Mouse (Mus musculus): ENCODE data around the gene Postn. TPM values are rescaled to one million over a fixed set of nuclear protein-coding genes. Genes with fewer than 3 reads are reported as not detected.

Gene Postn
- polyA plus RNA-seq (2014; fragmentation: Nextera tagmentation; extraction: Ambion mirVana), result 841 and 870 TPM in 2 replicates

GRCm38 (mm10) chr3:54360897-54361296, at the start of gene Postn:
Gene Postn (plus strand): TSS chr3:54361109.
- H3K4me3 ChIP-seq (ENCODE audit: low read depth, low read length), result peak within 1 kb of the TSS; percentile 43
- peak within 1 kb of the TSS; percentile 79 for H3K27ac ChIP-seq (replicated peaks; ENCODE audit: low read depth, low read length)
- peak within 1 kb of the TSS; percentile 60 for H3K9ac ChIP-seq (ENCODE audit: low read depth, low read length)
- 9% methylated on average over 6 of the region's 6 CpGs for WGBS
- ATAC-seq (ENCODE audit: low read depth) (peak; percentile 77), DNase-seq (ENCODE audit: low spot score) (peak; percentile 82)
- no peaks in the 10 kb centered on the region for H3K9me3 ChIP-seq (ENCODE audit: control insufficient read depth, low read length)
- peak within 1 kb of the TSS; percentile 54 for H3K4me2 ChIP-seq (ENCODE audit: low read depth, low read length)
- H3K36me3 ChIP-seq (ENCODE audit: control insufficient read depth, insufficient read depth, low read length), result peaks cover 11% of the 10 kb centered on the region
- H3K4me1 ChIP-seq (ENCODE audit: control insufficient read depth, insufficient read depth, low read length), result peaks cover 36% of the 10 kb centered on the region
- no peaks in the 10 kb centered on the region for H3K27me3 ChIP-seq (replicated peaks; ENCODE audit: control insufficient read depth, insufficient read depth, low read length)

GRCm38 (mm10) chr3:54314055-54314454, 46.9 kb upstream of the Postn start:
- Histone ChIP-seq H3K36me3 (ENCODE audit: control insufficient read depth, insufficient read depth, low read length) (no peaks in the 10 kb centered on the region), H3K27ac (replicated peaks; ENCODE audit: low read depth, low read length) (no peak overlapping the region), H3K4me2 (ENCODE audit: low read depth, low read length) (no peak overlapping the region), H3K9me3 (ENCODE audit: control insufficient read depth, low read length) (no peaks in the 10 kb centered on the region), H3K4me1 (ENCODE audit: control insufficient read depth, insufficient read depth, low read length) (no peaks in the 10 kb centered on the region), H3K27me3 (replicated peaks; ENCODE audit: control insufficient read depth, insufficient read depth, low read length) (no peaks in the 10 kb centered on the region), H3K9ac (ENCODE audit: low read depth, low read length) (no peak overlapping the region), H3K4me3 (ENCODE audit: low read depth, low read length) (no peak overlapping the region)
- 61% methylated on average over 2 of the region's 2 CpGs for WGBS
- ATAC-seq (ENCODE audit: low read depth) (no peak), DNase-seq (ENCODE audit: low spot score) (peak; percentile 21)

- WGBS, result 28% methylated on average over 9 of the region's 9 CpGs
- Histone ChIP-seq H3K9ac (ENCODE audit: low read depth, low read length) (no peak overlapping the region), H3K4me1 (ENCODE audit: control insufficient read depth, insufficient read depth, low read length) (no peaks in the 10 kb centered on the region), H3K36me3 (ENCODE audit: control insufficient read depth, insufficient read depth, low read length) (no peaks in the 10 kb centered on the region), H3K4me3 (ENCODE audit: low read depth, low read length) (no peak overlapping the region), H3K27me3 (replicated peaks; ENCODE audit: control insufficient read depth, insufficient read depth, low read length) (no peaks in the 10 kb centered on the region; the same call in 1 of the 2 replicates), H3K9me3 (ENCODE audit: control insufficient read depth, low read length) (no peaks in the 10 kb centered on the region), H3K27ac (replicated peaks; ENCODE audit: low read depth, low read length) (no peak overlapping the region), H3K4me2 (ENCODE audit: low read depth, low read length) (no peak overlapping the region)
- ATAC-seq (ENCODE audit: low read depth) (0 out of 2 replicates have a peak, but pooled peaks have one; percentile 57), DNase-seq (ENCODE audit: low spot score) (peak; percentile 58)
These were observed 7.8 kb upstream of the Postn start for GRCm38 (mm10) chr3:54352891-54353652.

- no peak overlapping the region; the same call in 1 of the 2 replicates for H3K27ac ChIP-seq (replicated peaks; ENCODE audit: low read depth, low read length)
- H3K4me2 ChIP-seq (ENCODE audit: low read depth, low read length), result no peak overlapping the region
- H3K4me3 ChIP-seq (ENCODE audit: low read depth, low read length), result no peak overlapping the region
- H3K9me3 ChIP-seq (ENCODE audit: control insufficient read depth, low read length), result no peaks in the 10 kb centered on the region
- H3K36me3 ChIP-seq (ENCODE audit: control insufficient read depth, insufficient read depth, low read length), result no peaks in the 10 kb centered on the region
- H3K4me1 ChIP-seq (ENCODE audit: control insufficient read depth, insufficient read depth, low read length), result peaks cover 20% of the 10 kb centered on the region
- 55% methylated on average over 3 of the region's 3 CpGs for WGBS
- no peaks in the 10 kb centered on the region for H3K27me3 ChIP-seq (replicated peaks; ENCODE audit: control insufficient read depth, insufficient read depth, low read length)
- no peak overlapping the region for H3K9ac ChIP-seq (ENCODE audit: low read depth, low read length)
- DNase-seq (ENCODE audit: low spot score) (peak; percentile 55), ATAC-seq (ENCODE audit: low read depth) (no peak)
These were observed 3.3 kb upstream of the Postn start for GRCm38 (mm10) chr3:54357561-54357960.

GRCm38 (mm10) chr3:54358463-54359189, 2.3 kb upstream of the Postn start:
- DNase-seq (ENCODE audit: low spot score) (peak; percentile 77), ATAC-seq (ENCODE audit: low read depth) (peak; percentile 75)
- Histone ChIP-seq H3K4me2 (ENCODE audit: low read depth, low read length) (peak overlapping the region; percentile 26; the same call in 1 of the 2 replicates), H3K9ac (ENCODE audit: low read depth, low read length) (no peak overlapping the region), H3K4me3 (ENCODE audit: low read depth, low read length) (no peak overlapping the region), H3K9me3 (ENCODE audit: control insufficient read depth, low read length) (no peaks in the 10 kb centered on the region), H3K27ac (replicated peaks; ENCODE audit: low read depth, low read length) (peak overlapping the region; percentile 50; the same call in 1 of the 2 replicates), H3K27me3 (replicated peaks; ENCODE audit: control insufficient read depth, insufficient read depth, low read length) (no peaks in the 10 kb centered on the region), H3K4me1 (ENCODE audit: control insufficient read depth, insufficient read depth, low read length) (peaks cover 30% of the 10 kb centered on the region), H3K36me3 (ENCODE audit: control insufficient read depth, insufficient read depth, low read length) (no peaks in the 10 kb centered on the region)
- WGBS, result 26% methylated on average over 15 of the region's 15 CpGs

GRCm38 (mm10) chr3:54361656-54362055, 747 bp downstream of the Postn start:
- H3K4me1 ChIP-seq (ENCODE audit: control insufficient read depth, insufficient read depth, low read length), result peaks cover 36% of the 10 kb centered on the region
- H3K9ac ChIP-seq (ENCODE audit: low read depth, low read length), result peak overlapping the region; percentile 38
- H3K4me3 ChIP-seq (ENCODE audit: low read depth, low read length), result peak overlapping the region; percentile 43
- DNase-seq (ENCODE audit: low spot score) (peak; percentile 91), ATAC-seq (ENCODE audit: low read depth) (0 out of 2 replicates have a peak, but pooled peaks have one; percentile 30)
- no peaks in the 10 kb centered on the region for H3K27me3 ChIP-seq (replicated peaks; ENCODE audit: control insufficient read depth, insufficient read depth, low read length)
- H3K36me3 ChIP-seq (ENCODE audit: control insufficient read depth, insufficient read depth, low read length), result peaks cover 18% of the 10 kb centered on the region
- H3K9me3 ChIP-seq (ENCODE audit: control insufficient read depth, low read length), result no peaks in the 10 kb centered on the region
- H3K27ac ChIP-seq (replicated peaks; ENCODE audit: low read depth, low read length), result peak overlapping the region; percentile 69
- H3K4me2 ChIP-seq (ENCODE audit: low read depth, low read length), result peak overlapping the region; percentile 54

GRCm38 (mm10) chr3:54371015-54371414, 10.1 kb downstream of the Postn start:
- 52% methylated on average over 1 of the region's 1 CpGs for WGBS
- Histone ChIP-seq H3K36me3 (ENCODE audit: control insufficient read depth, insufficient read depth, low read length) (peaks cover 82% of the 10 kb centered on the region), H3K9me3 (ENCODE audit: control insufficient read depth, low read length) (no peaks in the 10 kb centered on the region), H3K27ac (replicated peaks; ENCODE audit: low read depth, low read length) (no peak overlapping the region), H3K27me3 (replicated peaks; ENCODE audit: control insufficient read depth, insufficient read depth, low read length) (no peaks in the 10 kb centered on the region), H3K4me3 (ENCODE audit: low read depth, low read length) (no peak overlapping the region), H3K4me1 (ENCODE audit: control insufficient read depth, insufficient read depth, low read length) (no peaks in the 10 kb centered on the region), H3K4me2 (ENCODE audit: low read depth, low read length) (no peak overlapping the region), H3K9ac (ENCODE audit: low read depth, low read length) (no peak overlapping the region)
- peak; percentile 69 for DNase-seq (ENCODE audit: low spot score)
- no peak for ATAC-seq (ENCODE audit: low read depth)

- no peaks in the 10 kb centered on the region for H3K27me3 ChIP-seq (replicated peaks; ENCODE audit: control insufficient read depth, insufficient read depth, low read length)
- H3K9ac ChIP-seq (ENCODE audit: low read depth, low read length), result no peak overlapping the region
- no peaks in the 10 kb centered on the region for H3K9me3 ChIP-seq (ENCODE audit: control insufficient read depth, low read length)
- H3K4me2 ChIP-seq (ENCODE audit: low read depth, low read length), result no peak overlapping the region
- H3K4me3 ChIP-seq (ENCODE audit: low read depth, low read length), result no peak overlapping the region
- H3K27ac ChIP-seq (replicated peaks; ENCODE audit: low read depth, low read length), result no peak overlapping the region
- DNase-seq (ENCODE audit: low spot score), result no peak
- H3K4me1 ChIP-seq (ENCODE audit: control insufficient read depth, insufficient read depth, low read length), result no peaks in the 10 kb centered on the region
- 69% methylated on average over 6 of the region's 6 CpGs for WGBS
- H3K36me3 ChIP-seq (ENCODE audit: control insufficient read depth, insufficient read depth, low read length), result peaks cover 82% of the 10 kb centered on the region
- no peak for ATAC-seq (ENCODE audit: low read depth)
These were observed 11.7 kb downstream of the Postn start for GRCm38 (mm10) chr3:54372625-54373024.

All from embryonic facial prominence, embryonic 14.5 days (tissue).